Mouse (Mus musculus): ENCODE measurements at regions not wholly inside any gene's neighbourhood (a gene's known extent, or its start where the extent isn't known, plus 50 kb on each side); places are given as distances from the start of the nearest gene placed in this dataset.

DNA sequence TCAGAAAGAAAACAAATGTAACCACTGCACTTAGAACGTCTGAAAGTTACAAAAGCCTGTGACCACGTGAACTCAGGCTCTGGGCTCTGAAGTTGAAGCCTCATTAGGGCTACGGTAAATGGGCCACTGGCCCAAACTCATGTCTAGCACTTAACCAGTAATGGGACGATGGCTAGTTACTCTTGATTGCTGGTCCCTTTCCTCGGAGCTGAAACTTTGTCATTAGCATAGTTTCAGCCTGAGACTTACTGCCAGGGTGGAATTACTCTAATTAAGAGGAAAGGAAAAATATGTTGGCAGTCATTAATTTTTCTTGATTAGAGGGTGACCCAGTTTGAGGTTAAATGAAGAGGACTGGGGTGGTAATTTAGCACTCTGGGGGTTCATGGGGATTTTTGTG is 192.6 kb downstream of the Slc4a3 start:
- TF ChIP-seq FLI1 (IDR thresholded peaks at IDR 0.05; ENCODE audit: low read length), result no peak
- no peak for TF ChIP-seq GATA1 (IDR thresholded peaks at IDR 0.05; ENCODE audit: borderline replicate concordance, low read length)
